Mouse (Mus musculus) C2C12 (cell line): ENCODE results near the gene Rpl15.

Source experiments
- CTCF ChIP-seq: IDR thresholded peaks from one replicate; pipeline ENCODE4 v1.5.1; 2011; ENCODE audit not compliant: control insufficient read depth, insufficient read depth, insufficient read length
- MAX ChIP-seq: IDR thresholded peaks from one replicate; pipeline ENCODE4 v1.6.1; 2011; ENCODE audit warnings: mild to moderate bottlenecking, control low read depth

- no peak for TF ChIP-seq CTCF
- no peak for TF ChIP-seq MAX
Measured at GRCm38 (mm10) chr14:18241786-18242185, 29.4 kb downstream of the Rpl15 start.
